Comparison of ENCODE assay signal across 8 mouse cellular contexts in genomic region chr6:146634015-146634722, GRCm38 (mm10). TPM values are rescaled to one million over a fixed set of nuclear protein-coding genes. Genes with fewer than 3 reads are reported as not detected.
DNase-seq lines count a peak whose midpoint lies in the region; ATAC-seq and TF ChIP-seq lines count a peak whose summit lies in the region.

No protein-coding gene starts in this region.

- H3K4me2 ChIP-seq in heart, embryonic 15.5 days = peak overlapping the region; percentile 76
- peak overlapping the region; percentile 81 for H3K4me2 ChIP-seq in liver, embryonic 14.5 days (ENCODE audit: low read depth)
- H3K4me2 ChIP-seq in stomach, embryonic 14.5 days (replicated peaks; ENCODE audit: low read depth, low read length) = peak overlapping the region; percentile 70

- H3K4me3 ChIP-seq in forebrain, embryonic 10.5 days = peak overlapping the region; percentile 77
- peak overlapping the region; percentile 79 for H3K4me3 ChIP-seq in heart, embryonic 15.5 days
- H3K4me3 ChIP-seq in liver, embryonic 14.5 days (ENCODE audit: insufficient read depth in 1 of 2, low read depth in 2 of 2, low read length in 2 of 2) = peak overlapping the region; percentile 77 to 91
- H3K4me3 ChIP-seq in stomach, embryonic 14.5 days (ENCODE audit: low read depth, low read length) = peak overlapping the region; percentile 71

- no peak for TF ChIP-seq EP300 in liver, embryonic 14.5 days (IDR thresholded peaks at IDR 0.05; ENCODE audit: low read depth)

- peak overlapping the region; percentile 84 for H3K9ac ChIP-seq in heart, embryonic 15.5 days
- H3K9ac ChIP-seq in liver, embryonic 14.5 days (replicated peaks) = peak overlapping the region; percentile 91
- H3K9ac ChIP-seq in stomach, embryonic 14.5 days (replicated peaks; ENCODE audit: low read depth, low read length) = peak overlapping the region; percentile 61

- TF ChIP-seq CTCF in liver, embryonic 14.5 days (IDR thresholded peaks at IDR 0.05; ENCODE audit: low read depth) = peak; percentile 21; the same call in 1 of the 2 replicates

- peaks cover 31% of the 10 kb centered on the region for H3K4me1 ChIP-seq in forebrain, embryonic 10.5 days
- peaks cover 29% of the 10 kb centered on the region for H3K4me1 ChIP-seq in heart, embryonic 15.5 days (replicated peaks)
- peaks cover 40 to 46% of the 10 kb centered on the region in 2 experiments for H3K4me1 ChIP-seq in liver, embryonic 14.5 days (replicated peaks; ENCODE audit: control insufficient read depth in 2 of 2, insufficient read depth in 2 of 2, low read length in 1 of 2)
- peaks cover 11% of the 10 kb centered on the region; the same call in 1 of the 2 replicates for H3K4me1 ChIP-seq in stomach, embryonic 14.5 days (ENCODE audit: control insufficient read depth, insufficient read depth, low read length)

- peak; percentile 85 for ATAC-seq in CD4-positive, CD25-positive, alpha-beta regulatory T cell, adult 4 months
- peak; percentile 94 for ATAC-seq in heart, embryonic 15.5 days (replicated peaks; ENCODE audit: insufficient number of reproducible peaks, insufficient read depth, low FRiP score, low read depth)
- ATAC-seq in liver, embryonic 14.5 days (ENCODE audit: insufficient read depth) = peak; percentile 83
- ATAC-seq in stomach, embryonic 14.5 days (ENCODE audit: insufficient number of reproducible peaks, insufficient read depth, low FRiP score, low read depth) = peak; percentile 91

- no peaks in the 10 kb centered on the region for H3K36me3 ChIP-seq in forebrain, embryonic 10.5 days (replicated peaks)
- H3K36me3 ChIP-seq in heart, embryonic 15.5 days = no peaks in the 10 kb centered on the region
- peaks cover under 1% of the 10 kb centered on the region for H3K36me3 ChIP-seq in liver, embryonic 14.5 days (replicated peaks; ENCODE audit: control insufficient read depth, insufficient read depth, low read depth)
- no peaks in the 10 kb centered on the region for H3K36me3 ChIP-seq in stomach, embryonic 14.5 days (ENCODE audit: control insufficient read depth, insufficient read depth, low read length)

- under 1% methylated on average over 81 of the region's 82 CpGs for WGBS in forebrain, embryonic 10.5 days
- WGBS in heart, embryonic 15.5 days = under 1% methylated on average over 78 of the region's 82 CpGs
- WGBS in liver, embryonic 14.5 days (ENCODE audit: insufficient replicate concordance) = 1% methylated on average over 82 of the region's 82 CpGs
- 1% methylated on average over 72 of the region's 82 CpGs for WGBS in stomach, embryonic 14.5 days

- H3K27me3 ChIP-seq in forebrain, embryonic 10.5 days (ENCODE audit: poor library complexity, severe bottlenecking) = no peaks in the 10 kb centered on the region
- no peaks in the 10 kb centered on the region for H3K27me3 ChIP-seq in heart, embryonic 15.5 days
- no peaks in the 10 kb centered on the region for H3K27me3 ChIP-seq in liver, embryonic 14.5 days (ENCODE audit: control insufficient read depth, insufficient read depth, low read length)
- H3K27me3 ChIP-seq in stomach, embryonic 14.5 days (ENCODE audit: control insufficient read depth, insufficient read depth, low read length) = no peaks in the 10 kb centered on the region

- peak overlapping the region; percentile 93 for H3K27ac ChIP-seq in forebrain, embryonic 10.5 days
- peak overlapping the region; percentile 91 for H3K27ac ChIP-seq in heart, embryonic 15.5 days
- H3K27ac ChIP-seq in liver, embryonic 14.5 days = peak overlapping the region; percentile 62
- peak overlapping the region; percentile 82 for H3K27ac ChIP-seq in stomach, embryonic 14.5 days (ENCODE audit: low read length)

- DNase-seq in c-Kit-negative CD71-positive TER-119-positive erythroid progenitor cells, embryonic 14.5 days (ENCODE audit: low read depth, low spot score) = peak; percentile 68
- DNase-seq in forebrain, embryonic 10.5 days (ENCODE audit: extremely low spot score, low spot score) = peak; percentile 72
- DNase-seq in kidney, postnatal 10 days = peak; percentile 91
- peak; percentile 72 to 75 (median 74) for DNase-seq in liver, embryonic 14.5 days (ENCODE audit: low read depth in 3 of 3, low spot score in 3 of 3)
- peak; percentile 85 for DNase-seq in neural tube, embryonic 10.5 days (ENCODE audit: extremely low spot score, low spot score)

- no peaks in the 10 kb centered on the region for H3K9me3 ChIP-seq in forebrain, embryonic 10.5 days
- no peaks in the 10 kb centered on the region for H3K9me3 ChIP-seq in heart, embryonic 15.5 days (replicated peaks)
- no peaks in the 10 kb centered on the region for H3K9me3 ChIP-seq in liver, embryonic 14.5 days (ENCODE audit: control insufficient read depth, low read length)
- H3K9me3 ChIP-seq in stomach, embryonic 14.5 days (ENCODE audit: control insufficient read depth, low read depth, low read length) = no peaks in the 10 kb centered on the region

RNA-seq across cellular contexts. Expression of gene Med21, which starts 8.2 kb away (rescaled TPM):
- polyA plus RNA-seq in CD4-positive, CD25-positive, alpha-beta regulatory T cell, adult 4 months (2017; shearing (Covaris generic)) = 10 to 100 TPM; 54.1 to 67.2 TPM
- polyA plus RNA-seq in forebrain, embryonic 10.5 days (2016; fragmentation: Nextera tagmentation; extraction: Ambion mirVana) = 128 and 133 TPM in 2 replicates
- 135 and 140 TPM in 2 replicates for polyA plus RNA-seq in heart, embryonic 15.5 days (2015; fragmentation: Nextera tagmentation; extraction: Ambion mirVana)
- polyA plus RNA-seq in liver, embryonic 14.5 days (2012; rRNA removed) = 34.7 and 44.7 TPM in 2 replicates
- polyA plus RNA-seq in liver, embryonic 14.5 days (2014; fragmentation: Nextera tagmentation; extraction: Ambion mirVana) = 64.1 and 65.8 TPM in 2 replicates
- polyA plus RNA-seq in stomach, embryonic 14.5 days (2014; fragmentation: Nextera tagmentation; extraction: Ambion mirVana) = 137 and 146 TPM in 2 replicates

RNA-seq across cellular contexts. Expression of gene Tm7sf3, which starts 8.5 kb away (rescaled TPM):
- 1 to 10 TPM; 3.8 to 4.2 TPM for polyA plus RNA-seq in CD4-positive, CD25-positive, alpha-beta regulatory T cell, adult 4 months (2017; shearing (Covaris generic))
- 25.7 and 28.0 TPM in 2 replicates for polyA plus RNA-seq in forebrain, embryonic 10.5 days (2016; fragmentation: Nextera tagmentation; extraction: Ambion mirVana)
- polyA plus RNA-seq in heart, embryonic 15.5 days (2015; fragmentation: Nextera tagmentation; extraction: Ambion mirVana) = 32.8 and 38.6 TPM in 2 replicates
- polyA plus RNA-seq in liver, embryonic 14.5 days (2012; rRNA removed) = 9.4 and 11.2 TPM in 2 replicates
- polyA plus RNA-seq in liver, embryonic 14.5 days (2014; fragmentation: Nextera tagmentation; extraction: Ambion mirVana) = 24.8 and 27.6 TPM in 2 replicates
- 31.7 and 34.2 TPM in 2 replicates for polyA plus RNA-seq in stomach, embryonic 14.5 days (2014; fragmentation: Nextera tagmentation; extraction: Ambion mirVana)

RNA-seq across cellular contexts. Expression of gene Ints13, which starts 56.5 kb away (rescaled TPM):
- polyA plus RNA-seq in CD4-positive, CD25-positive, alpha-beta regulatory T cell, adult 4 months (2017; shearing (Covaris generic)) = 10 to 100 TPM; 53.1 to 58.5 TPM
- polyA plus RNA-seq in forebrain, embryonic 10.5 days (2016; fragmentation: Nextera tagmentation; extraction: Ambion mirVana) = 92.7 and 94.3 TPM in 2 replicates
- 47.0 and 49.4 TPM in 2 replicates for polyA plus RNA-seq in heart, embryonic 15.5 days (2015; fragmentation: Nextera tagmentation; extraction: Ambion mirVana)
- 14.7 and 23.2 TPM in 2 replicates for polyA plus RNA-seq in liver, embryonic 14.5 days (2012; rRNA removed)
- polyA plus RNA-seq in liver, embryonic 14.5 days (2014; fragmentation: Nextera tagmentation; extraction: Ambion mirVana) = 27.8 and 29.0 TPM in 2 replicates
- polyA plus RNA-seq in stomach, embryonic 14.5 days (2014; fragmentation: Nextera tagmentation; extraction: Ambion mirVana) = 58.0 and 58.6 TPM in 2 replicates

RNA-seq across cellular contexts. Expression of gene Fgfr1op2, which starts 57.2 kb away (rescaled TPM):
- 100 to 1,000 TPM; 107 to 113 TPM for polyA plus RNA-seq in CD4-positive, CD25-positive, alpha-beta regulatory T cell, adult 4 months (2017; shearing (Covaris generic))
- polyA plus RNA-seq in forebrain, embryonic 10.5 days (2016; fragmentation: Nextera tagmentation; extraction: Ambion mirVana) = 81.8 and 82.8 TPM in 2 replicates
- 77.7 and 88.3 TPM in 2 replicates for polyA plus RNA-seq in heart, embryonic 15.5 days (2015; fragmentation: Nextera tagmentation; extraction: Ambion mirVana)
- polyA plus RNA-seq in liver, embryonic 14.5 days (2012; rRNA removed) = 23.3 and 42.1 TPM in 2 replicates
- polyA plus RNA-seq in liver, embryonic 14.5 days (2014; fragmentation: Nextera tagmentation; extraction: Ambion mirVana) = 92.6 and 99.8 TPM in 2 replicates
- polyA plus RNA-seq in stomach, embryonic 14.5 days (2014; fragmentation: Nextera tagmentation; extraction: Ambion mirVana) = 102 and 105 TPM in 2 replicates

Comparison
In these comparisons a context has a peak if more than half of its experiments do, and no peak if none do; other contexts are left out.
1. Peak in every context shown above with its lines: DNase-seq, ATAC-seq, H3K4me3 ChIP-seq and H3K27ac ChIP-seq.